Mouse (Mus musculus) erythroblast, embryonic 14.5 days (primary cell): Measurements from ENCODE around the gene Gm29735. TPM values are rescaled to one million over a fixed set of nuclear protein-coding genes. Genes with fewer than 3 reads are reported as not detected.
"Not testable (repeated sequence)": the region's sequence is repeated elsewhere in the genome, so short reads cannot be mapped to it uniquely, and the experiment has no call there.

Source experiments
- H3K27me3 ChIP-seq: 2 replicates; pipeline ENCODE4 v1.6.1; 2012; ENCODE audit warnings: inconsistent platforms; ENCODE audit not compliant: control insufficient read depth
- H3K36me3 ChIP-seq: 2 replicates; pipeline ENCODE4 v1.6.1; 2012; ENCODE audit warnings: mild to moderate bottlenecking, inconsistent platforms; ENCODE audit not compliant: control insufficient read depth
- H3K4me1 ChIP-seq: 2 replicates; pipeline ENCODE4 v1.6.1; 2012; ENCODE audit warnings: inconsistent platforms; ENCODE audit not compliant: control insufficient read depth
- H3K4me3 ChIP-seq: replicated peaks from 2 replicates; pipeline ENCODE3; 2012; ENCODE audit warnings: moderate library complexity, mild to moderate bottlenecking, inconsistent platforms
- H3K9me3 ChIP-seq: 2 replicates; pipeline ENCODE4 v1.6.1; 2012; ENCODE audit warnings: low read length, inconsistent platforms, mixed read lengths; ENCODE audit not compliant: control insufficient read depth
- GATA1 ChIP-seq: IDR thresholded peaks from 2 replicates; pipeline ENCODE4 v1.6.1; 2012; ENCODE audit warnings: low read length, inconsistent platforms, mixed read lengths
- TAL1 ChIP-seq: IDR thresholded peaks from 3 replicates; pipeline ENCODE4 v1.6.1; 2012; ENCODE audit warnings: low read length, inconsistent platforms, mixed read lengths
- polyA plus RNA-seq: library from polyadenylated mRNA; stranded (reverse); fragments of >175 nt; gene quantifications from 2 replicates; pipeline ENCODE4 v1.2.3, GENCODE M21; 2012

Gene Gm29735
- polyA plus RNA-seq, 1 experiment = not detected

DNA sequence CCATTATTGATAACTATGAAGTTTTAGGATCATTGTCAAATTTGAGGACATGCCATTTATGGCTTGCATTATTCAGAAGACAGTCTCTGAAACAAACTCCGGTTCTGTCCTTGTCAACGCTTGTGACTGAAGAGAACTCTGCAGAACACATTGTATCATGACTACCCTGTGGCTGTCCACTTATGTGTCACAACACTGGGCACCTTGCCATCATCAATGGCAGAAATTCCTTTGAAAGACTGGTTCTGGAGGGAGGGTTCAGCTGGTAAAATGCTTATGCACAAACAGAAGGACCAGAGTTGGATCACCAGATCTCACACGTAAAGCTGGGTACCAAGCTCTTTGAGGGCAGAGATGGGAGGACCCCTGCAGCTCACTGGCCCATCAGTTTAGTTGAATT, 2.5 kb upstream of the Gm29735 start:
- TF ChIP-seq GATA1 (no peak), TAL1 (no peak)
- no peaks in the 10 kb centered on the region for H3K4me1 ChIP-seq
- no peak overlapping the region for H3K4me3 ChIP-seq
- H3K27me3 ChIP-seq = no peaks in the 10 kb centered on the region
- H3K9me3 ChIP-seq = no peaks in the 10 kb centered on the region
- no peaks in the 10 kb centered on the region for H3K36me3 ChIP-seq

GRCm38 (mm10) chr7:142155308-142155707, 1.6 kb downstream of the Gm29735 start:
- TF ChIP-seq TAL1 (no peak), GATA1 (no peak)
- Histone ChIP-seq H3K4me1 (no peaks in the 10 kb centered on the region), H3K27me3 (no peaks in the 10 kb centered on the region), H3K9me3 (no peaks in the 10 kb centered on the region), H3K36me3 (no peaks in the 10 kb centered on the region), H3K4me3 (no peak overlapping the region)

GRCm38 (mm10) chr7:142152191-142152590, 4.7 kb downstream of the Gm29735 start:
- H3K4me1 ChIP-seq = no peaks in the 10 kb centered on the region
- H3K36me3 ChIP-seq = no peaks in the 10 kb centered on the region
- H3K27me3 ChIP-seq = no peaks in the 10 kb centered on the region
- TF ChIP-seq GATA1 = no peak
- no peak for TF ChIP-seq TAL1
- H3K9me3 ChIP-seq = no peaks in the 10 kb centered on the region
- H3K4me3 ChIP-seq = no peak overlapping the region

GRCm38 (mm10) chr7:142148633-142149032, 8.3 kb downstream of the Gm29735 start:
- no peaks in the 10 kb centered on the region for H3K27me3 ChIP-seq
- no peaks in the 10 kb centered on the region for H3K36me3 ChIP-seq
- no peaks in the 10 kb centered on the region for H3K9me3 ChIP-seq
- H3K4me1 ChIP-seq = no peaks in the 10 kb centered on the region
- no peak for TF ChIP-seq TAL1
- no peak for TF ChIP-seq GATA1
- no peak overlapping the region for H3K4me3 ChIP-seq

GRCm38 (mm10) chr7:142146033-142146432, 10.9 kb downstream of the Gm29735 start:
- Histone ChIP-seq H3K9me3 (no peaks in the 10 kb centered on the region), H3K4me3 (no peak overlapping the region), H3K4me1 (no peaks in the 10 kb centered on the region), H3K27me3 (no peaks in the 10 kb centered on the region), H3K36me3 (no peaks in the 10 kb centered on the region)
- TF ChIP-seq GATA1 (no peak), TAL1 (no peak)

DNA sequence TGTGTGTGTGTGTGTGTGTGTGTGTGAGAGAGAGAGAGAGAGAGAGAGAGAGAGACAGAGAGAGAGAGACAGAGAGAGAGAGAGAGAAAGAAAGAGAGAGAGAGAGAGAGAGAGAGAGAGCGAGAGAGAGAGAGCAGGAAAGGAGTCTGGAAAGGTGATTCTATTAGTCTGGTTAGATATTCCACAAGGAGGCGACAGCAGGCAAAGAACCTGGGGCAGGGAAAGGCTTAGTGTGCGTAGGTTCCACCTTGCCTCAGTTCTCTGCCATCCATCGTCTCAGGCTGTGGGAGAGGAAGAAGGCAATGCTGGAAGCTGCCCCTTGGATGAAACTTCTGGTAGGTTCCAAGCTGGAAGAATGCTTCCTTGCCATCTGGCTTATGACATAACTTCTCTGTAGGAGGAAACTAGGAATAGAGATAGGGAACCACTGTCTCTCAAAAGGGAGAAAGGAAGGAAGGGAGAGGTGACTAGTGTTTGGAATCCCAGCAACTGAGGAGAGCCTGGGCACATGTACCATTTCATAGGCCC, 11.4 kb downstream of the Gm29735 start:
- no peaks in the 10 kb centered on the region for H3K36me3 ChIP-seq
- TF ChIP-seq TAL1 (no peak), GATA1 (no peak)
- H3K4me1 ChIP-seq = no peaks in the 10 kb centered on the region
- no peak overlapping the region for H3K4me3 ChIP-seq
- H3K9me3 ChIP-seq = no peaks in the 10 kb centered on the region
- H3K27me3 ChIP-seq = no peaks in the 10 kb centered on the region

DNA sequence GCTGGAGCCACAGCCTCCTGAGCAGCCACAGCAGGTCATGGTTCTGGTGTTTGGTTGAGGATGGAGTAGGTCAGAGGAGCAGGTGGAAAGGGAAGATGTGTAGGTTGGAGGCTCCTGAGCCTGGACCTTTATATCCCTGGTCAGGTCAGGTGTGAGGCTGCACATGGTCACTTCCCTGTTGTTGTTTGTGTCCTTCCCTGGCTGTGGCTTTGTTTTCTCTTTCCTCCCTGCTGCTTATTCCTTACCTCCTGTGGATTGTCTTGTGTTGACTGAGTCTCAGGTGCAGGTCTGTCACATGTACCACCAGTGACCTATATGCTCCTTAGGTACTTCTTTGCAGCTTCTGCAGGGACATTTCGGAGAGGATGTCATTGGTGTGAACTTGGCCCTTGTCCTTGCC, 12.4 kb downstream of the Gm29735 start, which contains the start of gene Gm45337:
Gm45337 (minus strand) TSS at position 101 of the 400 bp plus-strand sequence.
- Histone ChIP-seq H3K27me3 (no peaks in the 10 kb centered on the region), H3K4me3 (no peak within 1 kb of the TSS), H3K36me3 (no peaks in the 10 kb centered on the region), H3K9me3 (no peaks in the 10 kb centered on the region), H3K4me1 (no peaks in the 10 kb centered on the region)
- TF ChIP-seq TAL1 (no peak), GATA1 (no peak)

DNA sequence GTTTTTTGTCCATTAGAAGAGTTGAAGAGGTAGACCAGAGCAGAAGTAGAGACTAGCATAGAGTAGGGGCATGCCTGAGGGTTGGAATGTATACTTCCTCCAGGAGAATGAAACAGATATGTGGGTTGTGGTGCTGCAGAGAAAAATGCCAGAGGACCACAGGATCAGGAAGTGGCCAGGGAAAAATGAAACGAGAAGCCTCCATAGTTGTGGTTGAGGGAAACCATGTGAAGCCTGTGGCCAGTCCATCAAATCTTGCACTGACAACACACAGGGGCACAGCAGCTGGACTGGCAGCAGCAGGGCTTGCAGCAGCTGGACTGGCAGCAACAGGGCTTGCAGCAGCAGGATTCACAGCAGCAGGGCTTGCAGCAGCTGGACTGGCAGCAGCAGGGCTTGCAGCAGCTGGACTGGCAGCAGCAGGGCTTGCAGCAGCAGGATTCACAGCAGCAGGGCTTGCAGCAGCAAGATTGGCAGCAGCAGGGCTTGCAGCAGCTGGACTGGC, 13.4 kb downstream of the Gm29735 start:
- H3K36me3 ChIP-seq, H3K4me3 ChIP-seq, H3K9me3 ChIP-seq: not testable (repeated sequence)

GRCm38 (mm10) chr7:142140696-142141095, 16.2 kb downstream of the Gm29735 start:
- no peak for TF ChIP-seq GATA1
- no peak for TF ChIP-seq TAL1
- H3K36me3 ChIP-seq = no peaks in the 10 kb centered on the region

More for the DNA sequence above, 13.4 kb downstream of the Gm29735 start:
- H3K4me1 ChIP-seq, H3K27me3 ChIP-seq: not testable (repeated sequence)

DNA sequence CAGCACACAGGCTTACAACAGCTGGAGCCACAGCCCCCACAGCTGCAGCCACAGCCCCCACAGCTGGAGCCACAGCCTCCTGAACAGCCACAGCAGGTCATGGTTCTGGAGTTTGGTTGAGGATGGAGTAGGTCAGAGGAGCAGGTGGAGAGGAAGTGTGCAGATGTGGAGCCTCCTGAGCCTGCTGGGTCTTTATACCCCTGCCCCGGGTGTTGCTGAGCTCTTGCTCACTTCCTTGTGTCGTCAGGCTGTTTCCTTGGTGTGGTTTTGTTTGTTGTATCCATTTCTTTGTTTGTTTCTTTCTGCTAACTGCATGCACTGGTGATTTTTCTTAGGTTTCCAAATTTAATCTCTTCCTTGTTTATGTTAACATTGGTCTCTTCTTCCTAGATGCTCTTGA, 21.0 kb downstream of the Gm29735 start, which contains the start of gene Gm39115:
Gm39115 (minus strand) TSS at position 101 of the 400 bp plus-strand sequence.
- H3K9me3 ChIP-seq, H3K36me3 ChIP-seq, H3K4me3 ChIP-seq, H3K27me3 ChIP-seq, H3K4me1 ChIP-seq: not testable (repeated sequence)

More at GRCm38 (mm10) chr7:142140696-142141095, 16.2 kb downstream of the Gm29735 start:
- no peaks in the 10 kb centered on the region for H3K9me3 ChIP-seq
- H3K4me1 ChIP-seq = no peaks in the 10 kb centered on the region
- no peaks in the 10 kb centered on the region for H3K27me3 ChIP-seq
- H3K4me3 ChIP-seq = no peak overlapping the region
